Mouse (Mus musculus) inflammation-experienced regulatory T-cells (primary cell): ENCODE data around the gene Gm10337. TPM values are rescaled to one million over a fixed set of nuclear protein-coding genes. Genes with fewer than 3 reads are reported as not detected.

ENCODE experiments used
- polyA plus RNA-seq, 2 experiments: library from polyadenylated mRNA; unstranded; fragments of 100-300 nt; shearing (Covaris generic); gene quantifications; one replicate each; pipeline ENCODE4 v1.2.1; 2017

The Gm10337 gene
- not detected for polyA plus RNA-seq

DNA sequence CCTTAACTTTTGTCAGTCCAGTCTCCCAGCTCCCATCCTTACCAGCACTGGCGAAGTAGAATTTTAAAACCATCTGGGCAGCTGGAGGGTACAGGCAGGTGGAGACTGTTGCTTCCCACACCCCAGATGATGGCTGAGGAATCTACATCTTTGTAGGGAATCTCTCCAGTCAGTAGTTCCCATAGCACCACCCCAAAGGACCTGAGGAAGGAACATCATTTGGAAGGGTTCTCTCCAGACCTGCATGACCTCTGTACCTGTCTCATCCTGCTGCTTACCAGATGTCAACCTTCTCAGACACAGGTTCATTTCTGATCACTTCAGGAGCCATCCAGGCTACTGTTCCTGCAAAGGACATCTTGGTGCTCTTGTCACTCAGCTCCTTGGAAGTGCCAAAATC lies at the start of gene Gm10337:
Gm10337 (plus strand) TSS at position 276 of the 400 bp plus-strand sequence.

DNA sequence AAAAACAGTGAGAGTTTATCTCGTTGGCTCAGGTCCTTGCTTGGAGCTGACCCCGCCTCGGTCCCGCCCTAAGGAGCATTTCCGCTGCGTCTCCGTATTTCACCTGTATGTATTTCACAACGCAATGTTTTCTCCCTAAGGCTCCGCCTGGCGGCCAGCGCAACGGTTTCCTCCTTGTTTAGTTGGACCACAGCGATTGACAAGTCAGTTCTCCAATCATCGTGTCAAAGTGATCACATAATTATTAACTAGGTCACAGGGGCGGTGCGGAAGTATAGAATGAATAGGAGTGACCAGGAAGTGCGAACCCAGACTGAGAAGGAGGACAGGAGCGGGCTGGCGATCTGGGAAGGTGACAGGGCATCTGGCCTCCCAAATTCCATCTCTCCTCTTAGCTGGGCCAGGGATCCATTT lies 44.6 kb upstream of the Gm10337 start, which contains the start of gene Prr13:
Prr13 (plus strand) TSS at position 125 of the 414 bp plus-strand sequence.

DNA sequence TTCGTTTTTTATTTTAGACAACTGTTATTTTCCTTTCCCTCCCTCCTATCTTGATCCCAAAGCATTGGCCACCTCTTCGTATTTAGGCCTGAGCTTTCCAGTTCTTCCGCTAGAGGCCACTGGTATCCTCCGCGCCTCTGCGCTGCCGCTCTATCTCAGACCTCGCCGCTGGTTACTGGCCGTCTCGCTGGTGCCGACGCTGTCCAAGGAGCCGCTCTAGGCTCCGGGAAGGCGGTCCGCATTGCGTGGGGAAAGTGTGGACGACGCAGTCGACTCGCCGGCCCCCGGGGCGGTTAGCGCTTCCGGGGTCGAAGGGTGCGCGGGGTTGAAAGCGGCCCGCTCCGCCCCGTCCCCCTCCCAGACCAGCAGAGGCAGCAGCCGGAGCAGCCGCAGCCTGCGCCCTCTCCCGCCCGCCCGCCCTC lies 33.3 kb upstream of the Gm10337 start, which contains the start of gene Pcbp2:
Pcbp2 (plus strand) TSS at position 357 of the 422 bp plus-strand sequence.

DNA sequence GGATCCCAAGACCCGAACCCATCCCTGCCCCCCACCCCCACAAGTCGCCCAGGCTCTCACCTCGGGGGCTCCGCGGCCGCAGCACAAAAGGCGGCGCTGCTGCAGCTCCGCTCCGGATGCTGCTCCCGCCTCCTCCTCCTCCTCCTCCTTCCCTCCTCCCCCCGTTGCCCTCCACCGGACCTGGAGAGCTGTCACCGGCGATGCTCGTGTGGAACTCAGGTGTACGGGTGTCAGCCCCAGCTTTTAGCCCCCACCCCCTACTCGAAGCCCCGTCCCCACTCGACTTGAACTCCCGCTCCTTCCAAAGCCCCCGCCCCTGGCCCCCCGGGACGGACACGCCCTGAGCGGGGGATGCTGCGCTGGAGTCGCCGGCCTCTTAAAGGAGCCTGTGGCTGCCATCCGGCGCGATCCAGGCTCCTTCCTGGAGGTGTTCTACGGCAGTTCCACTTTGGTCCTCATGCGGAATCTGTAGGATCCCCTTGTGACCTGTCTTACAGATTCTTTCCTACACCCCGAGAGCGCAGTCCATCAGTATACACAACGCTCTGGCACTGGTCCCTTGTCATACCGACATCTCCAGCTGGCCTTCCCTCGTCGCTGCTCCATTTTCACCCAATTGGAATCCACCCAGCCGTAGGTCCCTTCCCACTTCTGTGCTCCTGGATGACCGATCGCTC lies 13.3 kb downstream of the Gm10337 start, which contains the start of gene Map3k12:
Map3k12 (minus strand) TSS at position 337 of the 677 bp plus-strand sequence.

DNA sequence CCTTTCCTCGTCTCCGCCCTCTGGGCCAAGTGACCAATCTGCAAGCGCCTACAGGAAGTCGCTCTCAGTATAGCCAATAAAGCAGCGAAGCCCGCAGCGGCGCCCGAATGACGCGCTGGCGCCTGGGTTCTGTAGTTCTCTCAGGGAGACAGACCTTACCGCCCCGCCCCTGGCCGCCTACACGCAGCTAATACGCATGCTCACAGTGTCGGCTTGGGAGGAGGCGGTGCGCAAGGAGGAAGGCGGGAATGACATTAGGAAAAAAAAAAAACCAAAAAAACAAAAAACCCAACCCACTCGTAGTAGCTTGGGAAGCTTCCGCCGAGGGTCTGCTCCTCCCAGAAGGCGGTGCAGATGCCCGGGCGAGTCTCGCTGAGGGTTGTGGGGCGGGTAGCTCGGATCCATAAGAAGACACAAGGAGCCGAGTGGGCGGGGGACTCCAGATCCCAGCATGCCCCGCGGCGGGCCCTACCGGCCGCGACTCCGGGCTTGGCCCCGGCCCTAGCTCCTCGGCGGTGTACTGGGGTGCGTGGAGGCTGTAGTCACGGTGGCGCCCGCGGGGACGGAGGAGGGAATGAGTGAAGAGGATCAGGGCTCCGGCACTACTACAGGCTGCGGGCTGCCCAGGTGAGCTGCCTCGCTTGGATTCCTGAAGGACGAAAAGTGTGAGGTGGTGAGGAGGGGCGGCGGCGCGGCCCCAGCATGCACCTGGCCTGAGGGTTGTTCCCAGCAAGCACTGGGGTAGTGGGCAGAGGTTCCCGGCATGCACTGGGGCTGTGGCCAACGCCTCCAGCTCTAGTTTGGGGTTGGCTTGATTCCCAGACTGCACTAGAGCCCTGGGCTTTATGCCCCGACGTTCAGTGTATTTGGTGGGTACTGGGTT lies 14.7 kb downstream of the Gm10337 start, which contains the start of gene Tarbp2:
Tarbp2 (plus strand) TSS at position 217 of the 883 bp plus-strand sequence.

DNA sequence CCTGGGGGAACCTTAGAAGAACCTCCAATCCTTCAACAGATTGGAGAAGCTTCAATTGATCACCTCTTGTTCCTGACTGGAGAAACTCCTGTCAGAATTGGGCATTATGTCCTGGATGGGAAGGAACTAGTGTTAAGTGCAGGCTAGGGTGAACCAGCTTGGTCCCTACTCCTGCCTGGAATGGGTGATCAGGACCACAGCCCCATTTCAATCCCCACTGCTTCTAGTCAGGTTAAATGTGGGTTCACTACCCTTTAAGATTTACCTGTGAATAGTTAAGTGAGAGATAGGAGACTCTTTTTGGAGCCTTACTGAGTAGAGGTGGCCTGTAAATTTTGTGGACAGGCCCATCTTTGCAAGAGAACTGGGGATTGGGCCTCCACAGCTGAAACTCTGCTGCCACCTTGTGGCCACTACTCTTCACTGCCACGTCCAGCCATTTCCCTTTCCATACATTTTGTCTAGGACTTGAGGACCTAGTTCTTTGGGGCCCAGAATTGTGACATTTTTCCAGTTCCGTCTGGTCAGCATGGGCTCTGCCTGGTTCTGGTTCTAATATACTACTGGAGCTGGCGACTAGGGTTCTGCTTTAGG lies 21.5 kb downstream of the Gm10337 start, which contains the start of gene Npff:
Npff (minus strand) TSS at position 51 of the 594 bp plus-strand sequence.

Other genes with a start within 250 kb of the Gm10337 start
- gene Rarg, start 246.2 kb upstream of the Gm10337 start, polyA plus RNA-seq = 10 to 100 TPM; 37.3 to 41.8 TPM
- gene Gm9918, start 233.2 kb upstream of the Gm10337 start, polyA plus RNA-seq = under 1 TPM in 1 of 2 experiments, not detected in 1; 0.34 TPM
- 100 to 1,000 TPM; 101 to 121 TPM for gene Mfsd5, start 224.3 kb upstream of the Gm10337 start, polyA plus RNA-seq
- 1 to 10 TPM in 1 of 2 experiments, under 1 TPM in 1; 0.60 to 1.9 TPM for gene Espl1, start 207.5 kb upstream of the Gm10337 start, polyA plus RNA-seq
- 100 to 1,000 TPM; 410 to 478 TPM for gene Pfdn5, start 177.6 kb upstream of the Gm10337 start, polyA plus RNA-seq
- gene Myg1, start 172.0 kb upstream of the Gm10337 start, polyA plus RNA-seq = 10 to 100 TPM; 81.7 to 90.3 TPM
- 10 to 100 TPM; 50.8 to 79.0 TPM for gene Aaas, start 153.0 kb upstream of the Gm10337 start, polyA plus RNA-seq
- under 1 TPM in 1 of 2 experiments, not detected in 1; 0.33 TPM for gene Sp7, start 136.5 kb upstream of the Gm10337 start, polyA plus RNA-seq
- gene Sp1, start 97.6 kb upstream of the Gm10337 start, polyA plus RNA-seq = 10 to 100 TPM; 14.5 to 14.9 TPM
- under 1 TPM; 0.38 to 0.94 TPM for gene Amhr2, start 58.4 kb upstream of the Gm10337 start, polyA plus RNA-seq
- 100 to 1,000 TPM; 513 to 642 TPM for gene Prr13, start 44.7 kb upstream of the Gm10337 start, polyA plus RNA-seq
- 100 to 1,000 TPM in 1 of 2 experiments, 10 to 100 TPM in 1; 95.8 to 136 TPM for gene Pcbp2, start 33.2 kb upstream of the Gm10337 start, polyA plus RNA-seq
- 1 to 10 TPM; 8.9 to 9.2 TPM for gene Map3k12, start 13.3 kb downstream of the Gm10337 start, polyA plus RNA-seq
- 10 to 100 TPM; 50.6 to 57.9 TPM for gene Tarbp2, start 14.5 kb downstream of the Gm10337 start, polyA plus RNA-seq
- gene Npff, start 21.2 kb downstream of the Gm10337 start, polyA plus RNA-seq = 1 to 10 TPM; 5.1 to 7.0 TPM
- not detected for gene Gm28047, start 121.3 kb downstream of the Gm10337 start, polyA plus RNA-seq
- 10 to 100 TPM; 39.2 to 45.9 TPM for gene Atf7, start 121.7 kb downstream of the Gm10337 start, polyA plus RNA-seq
- 10 to 100 TPM; 13.5 to 20.1 TPM for gene Atp5g2, start 168.6 kb downstream of the Gm10337 start, polyA plus RNA-seq
- 10 to 100 TPM; 32.4 to 44.9 TPM for gene Calcoco1, start 218.5 kb downstream of the Gm10337 start, polyA plus RNA-seq